Mouse (Mus musculus): ENCODE measurements around the gene Prl3d2.
"Not testable (repeated sequence)": the region's sequence is repeated elsewhere in the genome, so short reads cannot be mapped to it uniquely, and the experiment has no call there.

Prl3d2 gene

DNA sequence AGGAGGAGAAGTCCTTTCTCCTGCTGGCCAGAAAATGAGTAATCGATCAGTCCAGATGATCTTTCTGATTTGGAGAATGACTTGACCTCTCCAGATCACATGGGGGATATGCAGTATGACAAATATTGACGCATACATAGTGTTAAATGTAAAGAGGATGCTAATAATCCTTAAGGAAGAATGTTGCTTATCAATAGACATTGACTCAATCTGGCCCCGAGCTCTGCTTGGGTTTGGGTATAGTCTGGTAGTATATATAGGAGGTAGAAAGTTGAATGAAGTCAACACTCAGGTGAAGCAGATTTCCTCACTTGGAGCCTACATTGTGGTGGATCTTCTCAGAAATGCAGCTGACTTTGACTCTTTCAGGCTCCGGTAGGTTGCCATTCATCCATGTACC is at the start of gene Prl3d2:
Gene Prl3d2, plus strand, starts transcription at position 301 of the 400 bp plus-strand sequence.
- DNase-seq, result not testable (repeated sequence)

DNA sequence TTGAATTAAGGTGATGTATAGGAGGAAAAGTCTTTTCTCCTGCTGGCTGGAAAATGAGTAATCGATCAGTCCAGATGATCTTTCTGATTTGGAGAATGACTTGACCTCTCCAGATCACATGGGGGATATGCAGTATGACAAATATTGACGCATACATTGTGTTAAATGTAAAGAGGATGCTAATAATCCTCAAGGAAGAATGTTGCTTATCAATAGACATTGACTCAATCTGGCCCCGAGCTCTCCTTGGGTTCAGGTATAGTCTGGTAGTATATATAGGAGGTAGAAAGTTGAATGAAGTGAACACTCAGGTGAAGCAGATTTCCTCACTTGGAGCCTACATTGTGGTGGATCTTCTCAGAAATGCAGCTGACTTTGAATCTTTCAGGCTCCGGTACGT is 27.6 kb upstream of the Prl3d2 start, which contains the start of gene Prl3d1:
Gene Prl3d1, plus strand, starts transcription at position 301 of the 400 bp plus-strand sequence.
- DNase-seq, result not testable (repeated sequence)

DNA sequence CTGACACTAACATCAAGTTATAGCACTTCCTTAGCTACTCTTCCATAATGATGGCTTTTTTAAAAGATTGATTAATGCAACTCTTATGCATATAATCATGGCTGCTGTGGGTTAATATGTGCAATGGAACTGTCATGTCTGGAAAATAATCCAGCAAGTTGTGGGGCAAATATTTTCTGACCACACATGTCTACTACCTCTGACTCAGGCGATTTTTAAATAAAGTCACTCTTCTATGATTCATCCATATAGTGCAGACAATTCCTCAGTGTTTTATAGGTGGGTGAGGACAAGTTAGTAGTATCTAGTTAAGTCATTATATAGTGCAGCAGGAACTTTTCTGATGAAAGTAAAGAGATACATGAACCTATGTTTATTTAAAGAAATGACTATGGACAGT is 26.8 kb downstream of the Prl3d2 start:
- no peak for DNase-seq

DNA sequence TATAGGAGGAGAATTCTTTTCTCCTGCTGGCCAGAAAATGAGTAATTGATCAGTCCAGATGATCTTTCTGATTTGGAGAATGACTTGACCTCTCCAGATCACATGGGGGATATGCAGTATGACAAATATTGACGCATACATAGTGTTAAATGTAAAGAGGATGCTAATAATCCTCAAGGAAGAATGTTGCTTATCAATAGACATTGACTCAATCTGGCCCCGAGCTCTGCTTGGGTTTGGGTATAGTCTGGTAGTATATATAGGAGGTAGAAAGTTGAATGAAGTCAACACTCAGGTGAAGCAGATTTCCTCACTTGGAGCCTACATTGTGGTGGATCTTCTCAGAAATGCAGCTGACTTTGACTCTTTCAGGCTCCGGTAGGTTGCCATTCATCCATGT is 35.0 kb downstream of the Prl3d2 start, which contains the start of gene Prl3d3:
Gene Prl3d3, plus strand, starts transcription at position 301 of the 400 bp plus-strand sequence.
- DNase-seq, result not testable (repeated sequence)
